Mouse (Mus musculus) erythroblast, adult 5-6 weeks (primary cell): ENCODE results near the gene Ly6g6e. TPM values are rescaled to one million over a fixed set of nuclear protein-coding genes. Genes with fewer than 3 reads are reported as not detected.
"Not testable (repeated sequence)": the region's sequence is repeated elsewhere in the genome, so short reads cannot be mapped to it uniquely, and the experiment has no call there.

Source experiments
- ATAC-seq: replicated peaks from 2 replicates; pipeline ENCODE4 v1.8.0; 2016; ENCODE audit warnings: moderate number of reproducible peaks, mild to moderate bottlenecking, moderate TSS enrichment, inconsistent platforms; ENCODE audit not compliant: poor library complexity, low FRiP score, severe bottlenecking
- total RNA-seq, 2 experiments: library from RNA; stranded (forward) in 1 of 2; stranded (reverse) in 1 of 2; fragments of 150-400 nt in 1 of 2; fragments of 200-764, 138-1000 nt in 1 of 2; gene quantifications; 2 replicates each; pipeline versions ENCODE4 v1.2.3 to v1.2.4; 2015 to 2017; ENCODE audit warnings: low replicate concordance in 2 of 2

The Ly6g6e gene
- total RNA-seq, 2 experiments from 2014 or later: not detected

GRCm38 (mm10) chr17:35094475-35095365 is 18.0 kb downstream of the Ly6g6e start:
- no peak for ATAC-seq

GRCm38 (mm10) chr17:35096597-35096996 is 19.9 kb downstream of the Ly6g6e start:
- ATAC-seq: no peak

GRCm38 (mm10) chr17:35097164-35097655 is 20.5 kb downstream of the Ly6g6e start:
- no peak for ATAC-seq

GRCm38 (mm10) chr17:35100196-35100765 is 23.6 kb downstream of the Ly6g6e start:
- ATAC-seq: no peak

GRCm38 (mm10) chr17:35101161-35101560 is 24.5 kb downstream of the Ly6g6e start:
- ATAC-seq: no peak

GRCm38 (mm10) chr17:35102299-35102698 is 25.6 kb downstream of the Ly6g6e start:
- no peak for ATAC-seq

GRCm38 (mm10) chr17:35103221-35103690 is 26.6 kb downstream of the Ly6g6e start:
- ATAC-seq: no peak

GRCm38 (mm10) chr17:35104079-35104478 is 27.4 kb downstream of the Ly6g6e start:
- ATAC-seq: no peak

- ATAC-seq: peak; percentile 81
Observed at GRCm38 (mm10) chr17:35104754-35105153, 28.1 kb downstream of the Ly6g6e start.

- peak; percentile 54 for ATAC-seq
Observed at GRCm38 (mm10) chr17:35105740-35106389, 29.2 kb downstream of the Ly6g6e start.

- no peak for ATAC-seq
Observed at GRCm38 (mm10) chr17:35106522-35106921, 29.8 kb downstream of the Ly6g6e start.

- ATAC-seq: no peak
Observed at GRCm38 (mm10) chr17:35108097-35108496, 31.4 kb downstream of the Ly6g6e start, which contains the start of gene Ly6g5c. Gene Ly6g5c, plus strand, starts transcription at chr17:35108279.

- no peak for ATAC-seq
Observed at GRCm38 (mm10) chr17:35111774-35112173, 35.1 kb downstream of the Ly6g6e start.

- peak; percentile 58 for ATAC-seq
Observed at GRCm38 (mm10) chr17:35115046-35116019, 38.6 kb downstream of the Ly6g6e start, which contains the start of gene Ly6g5b. Gene Ly6g5b, minus strand, starts transcription at chr17:35115428.

GRCm38 (mm10) chr17:35120745-35121142 is 44.0 kb downstream of the Ly6g6e start:
- peak; percentile 22 for ATAC-seq

- ATAC-seq: peak; percentile 93
Observed at GRCm38 (mm10) chr17:35121143-35121799, 44.6 kb downstream of the Ly6g6e start, which contains the start of gene Gpank1. Gene Gpank1, plus strand, starts transcription at chr17:35121455.

GRCm38 (mm10) chr17:35121871-35122303 is 45.2 kb downstream of the Ly6g6e start, which contains the start of gene Csnk2b:
Gene Csnk2b, minus strand, starts transcription at chr17:35122053.
- no peak for ATAC-seq

GRCm38 (mm10) chr17:35123287-35123686 is 46.6 kb downstream of the Ly6g6e start:
- not testable (repeated sequence) for ATAC-seq
